Mouse (Mus musculus) erythroblast, embryonic 14.5 days (primary cell): Measurements from ENCODE around the gene Lamp2. TPM values are rescaled to one million over a fixed set of nuclear protein-coding genes. Genes with fewer than 3 reads are reported as not detected.

Experiments used
- H3K27me3 ChIP-seq: 2 replicates; pipeline ENCODE4 v1.6.1; 2012; ENCODE audit warnings: inconsistent platforms; ENCODE audit not compliant: control insufficient read depth
- H3K36me3 ChIP-seq: 2 replicates; pipeline ENCODE4 v1.6.1; 2012; ENCODE audit warnings: mild to moderate bottlenecking, inconsistent platforms; ENCODE audit not compliant: control insufficient read depth
- H3K4me1 ChIP-seq: 2 replicates; pipeline ENCODE4 v1.6.1; 2012; ENCODE audit warnings: inconsistent platforms; ENCODE audit not compliant: control insufficient read depth
- H3K4me3 ChIP-seq: replicated peaks from 2 replicates; pipeline ENCODE3; 2012; ENCODE audit warnings: moderate library complexity, mild to moderate bottlenecking, inconsistent platforms
- H3K9me3 ChIP-seq: 2 replicates; pipeline ENCODE4 v1.6.1; 2012; ENCODE audit warnings: low read length, inconsistent platforms, mixed read lengths; ENCODE audit not compliant: control insufficient read depth
- GATA1 ChIP-seq: IDR thresholded peaks from 2 replicates; pipeline ENCODE4 v1.6.1; 2012; ENCODE audit warnings: low read length, inconsistent platforms, mixed read lengths
- TAL1 ChIP-seq: IDR thresholded peaks from 3 replicates; pipeline ENCODE4 v1.6.1; 2012; ENCODE audit warnings: low read length, inconsistent platforms, mixed read lengths
- polyA plus RNA-seq: library from polyadenylated mRNA; stranded (reverse); fragments of >175 nt; gene quantifications from 2 replicates; pipeline ENCODE4 v1.2.3, GENCODE M21; 2012

The Lamp2 gene
- polyA plus RNA-seq, 1 experiment, result 0.18 TPM

DNA sequence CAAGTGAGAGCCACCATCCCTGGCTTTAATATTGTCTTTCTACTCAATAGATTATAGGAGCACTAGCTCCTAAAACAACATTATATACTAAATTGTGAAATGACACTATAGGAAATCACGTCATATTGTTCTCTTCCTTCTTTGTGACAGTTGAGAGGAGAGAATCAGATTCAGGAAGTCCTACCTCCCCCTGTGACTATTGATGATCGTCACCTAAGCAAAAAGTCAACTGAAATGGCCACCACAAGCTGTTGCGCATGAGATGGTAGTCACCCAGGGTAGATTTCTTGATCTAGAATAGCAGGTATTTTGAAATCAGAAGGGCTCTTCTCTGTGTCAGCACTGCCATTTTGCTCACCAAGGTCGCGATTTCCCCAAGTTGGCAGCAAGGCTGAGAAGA is 5.8 kb upstream of the Lamp2 start:
- Histone ChIP-seq H3K4me1 (no peaks in the 10 kb centered on the region), H3K36me3 (no peaks in the 10 kb centered on the region), H3K9me3 (no peaks in the 10 kb centered on the region), H3K27me3 (no peaks in the 10 kb centered on the region), H3K4me3 (no peak overlapping the region)
- TF ChIP-seq GATA1 (no peak), TAL1 (no peak)

DNA sequence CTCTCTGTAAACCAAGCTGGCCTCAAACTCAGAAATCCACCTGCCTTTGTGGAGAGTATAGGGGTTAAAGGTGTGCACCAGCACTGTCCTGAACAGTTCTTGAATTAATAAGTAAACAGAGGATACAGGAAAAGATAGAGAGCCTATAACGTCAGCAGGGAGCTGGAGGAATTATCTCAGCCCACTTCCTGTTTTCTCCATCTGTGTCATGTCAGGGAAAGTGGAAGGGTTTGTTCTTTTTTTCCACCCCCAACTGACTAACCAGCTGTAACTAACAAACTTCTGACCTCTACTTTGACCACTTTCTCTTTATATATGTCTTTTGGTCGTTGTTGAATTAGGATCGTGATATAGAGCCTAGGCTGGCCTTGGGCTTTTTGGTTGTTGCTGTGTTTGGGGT is 4.6 kb upstream of the Lamp2 start:
- no peaks in the 10 kb centered on the region for H3K9me3 ChIP-seq
- no peak overlapping the region for H3K4me3 ChIP-seq
- H3K36me3 ChIP-seq, result no peaks in the 10 kb centered on the region
- H3K27me3 ChIP-seq, result no peaks in the 10 kb centered on the region
- no peaks in the 10 kb centered on the region for H3K4me1 ChIP-seq
- no peak for TF ChIP-seq GATA1
- TF ChIP-seq TAL1, result no peak

DNA sequence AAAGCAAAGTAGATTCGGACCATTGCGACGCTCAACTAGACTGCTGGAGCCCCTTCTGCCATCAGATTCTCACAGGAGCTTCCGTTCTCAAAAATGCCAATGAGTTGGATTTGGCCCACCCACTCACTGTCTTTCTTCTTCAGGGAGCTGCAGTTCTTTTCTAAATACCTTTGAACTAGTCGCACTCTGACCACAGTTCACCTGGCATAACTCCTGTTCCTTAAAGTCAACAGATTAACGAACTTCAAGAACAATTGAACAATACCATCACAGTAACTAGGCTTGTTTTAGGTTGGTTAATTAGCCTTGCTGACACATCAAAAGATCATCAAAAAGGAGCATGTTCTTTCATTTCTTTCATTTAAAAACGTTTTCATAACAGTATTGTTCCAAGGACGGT is 2.8 kb upstream of the Lamp2 start:
- TF ChIP-seq TAL1 (no peak), GATA1 (no peak)
- peaks cover 3% of the 10 kb centered on the region for H3K4me1 ChIP-seq
- H3K36me3 ChIP-seq, result no peaks in the 10 kb centered on the region
- H3K4me3 ChIP-seq, result no peak overlapping the region
- no peaks in the 10 kb centered on the region for H3K27me3 ChIP-seq
- H3K9me3 ChIP-seq, result no peaks in the 10 kb centered on the region

DNA sequence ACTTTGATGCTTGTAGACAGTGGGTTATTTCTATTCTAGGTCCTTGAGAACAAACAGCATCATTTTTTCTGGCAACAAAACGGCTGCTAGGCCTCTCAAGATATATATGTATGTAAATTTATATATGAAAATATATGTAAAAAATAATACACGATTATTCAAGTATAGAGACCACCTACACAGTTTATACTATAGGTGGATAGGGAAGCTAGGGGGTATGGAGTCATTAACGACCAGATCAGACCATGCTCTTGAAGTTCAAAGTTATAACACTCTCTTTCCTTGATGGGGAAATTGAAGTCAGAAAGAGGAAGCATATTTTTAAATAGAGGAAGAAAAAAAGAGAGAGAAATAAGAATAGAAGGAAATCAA is 367 bp upstream of the Lamp2 start:
- Histone ChIP-seq H3K36me3 (peaks cover 2% of the 10 kb centered on the region; the same call in 1 of the 2 replicates), H3K9me3 (no peaks in the 10 kb centered on the region), H3K4me3 (peak overlapping the region; percentile 82), H3K27me3 (no peaks in the 10 kb centered on the region), H3K4me1 (peaks cover 3% of the 10 kb centered on the region)
- no peak for TF ChIP-seq TAL1
- TF ChIP-seq GATA1, result no peak

GRCm38 (mm10) chrX:38455474-38455873 is 780 bp downstream of the Lamp2 start:
- Histone ChIP-seq H3K27me3 (no peaks in the 10 kb centered on the region), H3K36me3 (peaks cover 8% of the 10 kb centered on the region), H3K4me3 (peak overlapping the region; percentile 82), H3K4me1 (peaks cover 3% of the 10 kb centered on the region), H3K9me3 (no peaks in the 10 kb centered on the region)
- TF ChIP-seq GATA1 (no peak), TAL1 (no peak)

GRCm38 (mm10) chrX:38454900-38455299 is 1.4 kb downstream of the Lamp2 start:
- Histone ChIP-seq H3K36me3 (peaks cover 14% of the 10 kb centered on the region), H3K4me3 (peak overlapping the region; percentile 82), H3K27me3 (no peaks in the 10 kb centered on the region), H3K4me1 (peaks cover 3% of the 10 kb centered on the region), H3K9me3 (no peaks in the 10 kb centered on the region)
- no peak for TF ChIP-seq TAL1
- no peak for TF ChIP-seq GATA1

DNA sequence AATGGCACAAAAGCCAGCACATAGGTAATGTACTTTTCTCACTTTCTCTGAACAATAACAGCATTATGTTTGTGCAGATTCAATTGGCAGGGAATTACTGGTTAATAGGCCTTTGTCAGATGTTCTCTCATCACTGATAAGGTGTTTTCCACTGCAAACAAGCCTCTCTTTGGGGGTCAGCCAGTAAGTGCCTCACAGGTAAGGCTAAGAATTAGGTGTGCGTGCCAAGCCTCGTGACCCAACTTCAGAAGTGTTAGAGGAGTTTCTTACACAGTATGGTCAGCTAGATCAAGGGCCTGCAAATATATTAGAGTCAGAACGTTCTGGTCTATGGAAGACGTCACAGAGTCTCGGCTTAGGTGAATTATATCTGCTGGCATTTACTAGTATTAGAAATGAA is 2.3 kb downstream of the Lamp2 start:
- TF ChIP-seq GATA1 (no peak), TAL1 (no peak)
- Histone ChIP-seq H3K4me3 (no peak overlapping the region), H3K27me3 (no peaks in the 10 kb centered on the region), H3K9me3 (no peaks in the 10 kb centered on the region), H3K36me3 (peaks cover 18% of the 10 kb centered on the region), H3K4me1 (peaks cover 3% of the 10 kb centered on the region)

- H3K36me3 ChIP-seq, result peaks cover 20% of the 10 kb centered on the region
- no peaks in the 10 kb centered on the region for H3K27me3 ChIP-seq
- TF ChIP-seq GATA1 (no peak), TAL1 (no peak)
- H3K4me3 ChIP-seq, result no peak overlapping the region
- H3K9me3 ChIP-seq, result no peaks in the 10 kb centered on the region
- H3K4me1 ChIP-seq, result peaks cover 2% of the 10 kb centered on the region
These were observed 5.8 kb downstream of the Lamp2 start for GRCm38 (mm10) chrX:38450476-38450875.

GRCm38 (mm10) chrX:38445705-38446104 is 10.5 kb downstream of the Lamp2 start:
- Histone ChIP-seq H3K36me3 (peaks cover 16% of the 10 kb centered on the region), H3K9me3 (no peaks in the 10 kb centered on the region), H3K4me3 (no peak overlapping the region), H3K27me3 (no peaks in the 10 kb centered on the region), H3K4me1 (no peaks in the 10 kb centered on the region)
- TF ChIP-seq TAL1 (no peak), GATA1 (no peak)

GRCm38 (mm10) chrX:38442425-38442824 is 13.8 kb downstream of the Lamp2 start:
- no peaks in the 10 kb centered on the region for H3K27me3 ChIP-seq
- no peak overlapping the region for H3K4me3 ChIP-seq
- no peaks in the 10 kb centered on the region for H3K4me1 ChIP-seq
- TF ChIP-seq TAL1 (no peak), GATA1 (no peak)
- peaks cover 4% of the 10 kb centered on the region for H3K36me3 ChIP-seq
- no peaks in the 10 kb centered on the region for H3K9me3 ChIP-seq

DNA sequence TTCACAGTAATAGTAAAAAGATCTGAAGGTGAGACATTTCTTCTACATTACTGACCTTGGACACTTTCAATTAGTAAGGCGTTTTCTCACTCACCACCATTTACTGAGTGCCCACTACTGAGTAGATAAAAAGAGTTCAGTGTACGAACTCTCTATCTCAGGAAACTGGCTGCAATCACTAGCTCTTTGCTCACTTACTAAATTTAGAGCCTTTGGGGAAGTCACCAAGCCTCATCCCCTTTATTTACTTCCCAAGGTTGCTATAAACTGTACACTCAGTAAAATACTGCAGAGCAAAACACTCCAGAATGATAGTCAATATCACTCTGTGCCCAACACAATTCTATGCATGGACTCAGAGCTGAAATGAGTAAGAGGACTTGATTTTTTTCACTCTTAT is 16.6 kb downstream of the Lamp2 start:
- Histone ChIP-seq H3K27me3 (no peaks in the 10 kb centered on the region), H3K36me3 (peaks cover 12% of the 10 kb centered on the region), H3K4me1 (no peaks in the 10 kb centered on the region), H3K4me3 (no peak overlapping the region), H3K9me3 (no peaks in the 10 kb centered on the region)
- TF ChIP-seq TAL1, result no peak
